Mouse (Mus musculus) gastrocnemius, postnatal 25 days (tissue): ENCODE data around the gene Alad. TPM values are rescaled to one million over a fixed set of nuclear protein-coding genes. Genes with fewer than 3 reads are reported as not detected.

ENCODE experiments used
- DNase-seq: peaks from one replicate; pipeline ENCODE4 v3.0.0; 2022
- total RNA-seq, 2 experiments: library from RNA; stranded (reverse); gene quantifications; 1 replicate in 1 of 2; 2 replicates in 1 of 2; pipeline ENCODE4 v1.2.3; 2021

Alad gene
- total RNA-seq, 2 experiments from 2014 or later, result 20.9 to 21.3 TPM

DNA sequence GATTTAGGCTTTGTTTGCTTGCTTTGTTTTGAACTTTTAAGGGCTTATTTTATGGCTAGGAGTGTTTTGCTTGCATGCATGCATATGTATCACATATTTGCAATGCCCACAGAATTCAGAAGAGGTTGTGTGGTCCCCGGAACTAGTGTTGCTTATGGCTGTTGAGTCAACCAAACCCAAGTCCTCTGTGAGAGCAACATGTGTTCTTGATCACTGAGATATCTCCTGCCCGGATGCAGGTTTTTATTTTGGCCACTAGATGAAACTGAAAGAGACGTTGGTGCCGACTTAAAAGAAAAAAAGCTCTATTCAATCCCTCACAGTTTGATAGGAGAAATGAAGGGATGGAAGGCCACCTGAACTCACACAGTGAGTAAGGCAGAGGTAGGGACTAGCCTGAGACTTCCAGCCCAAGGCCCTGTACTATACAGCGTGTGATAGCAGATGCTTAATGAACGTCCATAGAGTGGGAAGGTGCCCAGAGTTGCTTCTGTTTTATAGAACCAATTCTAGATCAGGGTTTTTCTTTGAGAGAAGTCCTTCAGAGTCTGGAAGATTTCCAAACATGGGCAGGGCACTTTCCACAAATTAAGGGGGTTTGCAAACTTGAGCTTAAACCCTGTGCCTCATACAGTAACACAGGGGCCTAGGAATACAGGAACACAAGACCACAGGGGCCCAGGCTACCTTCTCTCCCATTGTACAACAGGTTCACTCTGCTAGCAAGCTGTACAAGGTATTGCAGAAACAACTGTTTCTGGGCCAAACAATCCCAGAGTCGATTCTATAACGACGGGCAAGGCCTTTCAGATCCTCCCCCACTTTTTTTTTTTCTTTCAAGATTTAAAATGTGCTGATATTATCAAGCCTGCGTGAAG, 1.9 kb downstream of the Alad start:
- no peak for DNase-seq

- DNase-seq, result no peak
Measured at GRCm38 (mm10) chr4:62517046-62517445, 2.7 kb downstream of the Alad start.

DNA sequence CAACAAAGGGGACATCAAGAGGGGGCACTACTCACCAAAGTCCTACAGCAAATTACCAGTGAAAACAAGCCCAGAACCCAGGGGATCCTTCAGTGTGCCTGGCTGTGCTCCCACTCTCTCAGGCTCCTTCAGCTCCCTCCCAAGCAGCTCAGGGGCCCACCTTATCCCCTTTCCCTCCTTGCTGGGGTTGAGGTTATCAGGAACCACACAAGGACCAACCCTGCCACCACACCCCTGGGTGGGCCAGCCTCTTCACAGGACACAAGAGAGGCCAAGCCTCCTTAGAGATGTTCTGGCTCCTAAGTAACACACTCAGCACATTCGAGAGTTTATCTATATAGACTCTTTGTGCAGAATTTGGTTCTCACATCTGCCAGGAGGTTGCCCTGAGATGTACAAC, 3.1 kb downstream of the Alad start:
- DNase-seq, result no peak

DNA sequence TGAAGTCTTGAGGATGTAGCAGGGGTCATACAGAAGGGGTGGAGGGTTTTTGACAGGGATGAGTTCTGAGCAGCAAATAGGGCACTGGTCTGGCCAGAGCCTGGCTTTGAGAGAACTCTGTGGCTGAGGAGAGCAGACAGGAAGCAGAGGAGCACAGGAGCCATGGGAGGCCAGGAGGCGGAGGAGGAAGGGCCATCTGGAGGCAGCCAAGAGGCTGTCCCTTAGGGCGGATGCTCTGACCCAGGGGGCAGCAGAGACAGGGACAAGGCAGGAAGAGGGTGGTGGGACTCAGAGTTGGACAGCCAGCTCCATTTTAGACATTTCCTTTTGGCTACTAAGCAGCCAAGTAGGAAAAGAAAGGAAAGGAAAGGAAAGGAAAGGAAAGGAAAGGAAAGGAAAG, 3.6 kb downstream of the Alad start:
- DNase-seq, result peak; percentile 55

- DNase-seq, result no peak
Measured at GRCm38 (mm10) chr4:62515490-62515889, 4.2 kb downstream of the Alad start.

- DNase-seq, result no peak
Measured at GRCm38 (mm10) chr4:62514995-62515394, 4.7 kb downstream of the Alad start.

DNA sequence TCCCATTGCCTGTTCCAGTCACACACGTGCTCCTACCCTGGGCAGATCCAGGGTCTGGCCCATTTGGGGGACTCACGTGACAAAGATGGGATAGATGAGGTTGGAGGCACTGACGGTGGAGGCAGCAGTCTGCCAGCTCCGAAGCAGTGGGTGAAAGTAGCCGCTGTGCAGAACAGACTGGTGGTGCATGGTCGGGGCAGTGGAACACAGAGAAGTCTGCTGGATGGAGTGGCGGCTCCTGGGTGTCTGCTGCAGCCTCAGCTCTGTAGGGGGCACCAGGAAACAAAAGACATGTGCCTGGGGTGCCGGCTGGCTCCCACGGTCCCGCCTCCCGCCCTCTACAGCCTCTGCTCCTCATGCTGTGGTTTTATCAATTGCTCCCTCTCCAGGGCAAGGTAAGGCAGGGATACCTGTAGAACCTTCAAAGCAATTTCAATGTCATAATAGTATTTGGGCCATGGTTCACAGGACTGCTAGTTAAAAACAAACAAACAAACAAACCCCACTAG, 5.7 kb downstream of the Alad start:
- no peak for DNase-seq

- DNase-seq, result no peak
Measured at GRCm38 (mm10) chr4:62509946-62510345, 9.8 kb downstream of the Alad start.

DNA sequence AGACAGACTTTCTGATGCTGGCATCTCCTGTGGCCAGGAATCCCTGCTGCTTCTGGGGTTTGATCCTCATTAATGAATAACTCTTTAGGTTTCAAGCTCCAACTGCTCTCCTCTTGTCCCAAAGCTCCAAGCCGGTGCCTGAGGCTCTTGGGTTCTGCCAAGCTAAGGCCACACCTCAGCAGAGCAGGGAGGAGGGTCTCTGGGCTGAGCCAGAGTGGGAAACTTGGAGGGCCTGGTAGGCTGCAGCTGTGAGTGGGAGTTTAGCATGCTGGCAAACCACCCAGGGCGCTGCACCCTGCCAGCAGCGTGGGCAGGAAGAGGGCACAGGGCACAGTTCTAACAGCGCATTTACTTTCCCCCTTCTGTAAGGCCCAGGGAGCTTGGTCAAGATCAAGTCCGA, 10.9 kb downstream of the Alad start:
- no peak for DNase-seq

- no peak for DNase-seq
Measured at GRCm38 (mm10) chr4:62506798-62507197, 12.9 kb downstream of the Alad start.

GRCm38 (mm10) chr4:62505991-62506390, 13.7 kb downstream of the Alad start:
- DNase-seq, result no peak

GRCm38 (mm10) chr4:62503374-62503970, 16.2 kb downstream of the Alad start, which contains the start of gene Hdhd3:
Gene Hdhd3, minus strand, starts transcription at chr4:62503467.
- DNase-seq, result no peak

GRCm38 (mm10) chr4:62502969-62503368, 16.7 kb downstream of the Alad start:
- no peak for DNase-seq

- DNase-seq, result peak; percentile 88
Measured at GRCm38 (mm10) chr4:62501964-62502732, 17.6 kb downstream of the Alad start.

- no peak for DNase-seq
Measured at GRCm38 (mm10) chr4:62501534-62501933, 18.2 kb downstream of the Alad start.

GRCm38 (mm10) chr4:62500799-62501198, 18.9 kb downstream of the Alad start:
- DNase-seq, result no peak

- DNase-seq, result peak; percentile 16
Measured at GRCm38 (mm10) chr4:62496815-62497214, 22.9 kb downstream of the Alad start.

GRCm38 (mm10) chr4:62495946-62496345, 23.8 kb downstream of the Alad start:
- DNase-seq, result peak; percentile 37

- no peak for DNase-seq
Measured at GRCm38 (mm10) chr4:62494230-62494629, 25.5 kb downstream of the Alad start.

DNA sequence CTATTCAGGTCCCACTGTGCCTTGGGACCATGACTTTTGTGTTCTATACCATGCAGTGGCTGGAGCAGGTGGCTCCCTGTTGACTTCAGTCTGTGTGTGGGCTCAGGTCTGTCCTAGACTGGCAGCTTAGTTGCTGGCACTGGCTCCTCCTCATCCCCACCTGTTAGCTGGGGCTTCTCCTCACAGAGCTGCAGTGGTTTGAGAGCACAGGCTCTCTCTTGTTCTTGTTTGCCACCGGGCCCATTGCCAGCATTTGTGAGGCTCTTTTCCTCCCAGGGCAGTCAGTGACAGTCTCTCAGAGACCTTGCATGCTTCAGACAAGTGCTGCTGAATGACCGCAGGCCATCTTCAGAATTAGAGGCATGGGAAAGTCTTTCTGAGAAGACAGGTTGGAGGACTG, 27.0 kb downstream of the Alad start:
- no peak for DNase-seq

GRCm38 (mm10) chr4:62487914-62488313, 31.8 kb downstream of the Alad start:
- no peak for DNase-seq

- DNase-seq, result no peak
Measured at GRCm38 (mm10) chr4:62487172-62487571, 32.5 kb downstream of the Alad start.
